Mouse (Mus musculus) lung, embryonic 15.5 days (tissue): ENCODE data around the gene Uba7. TPM values are rescaled to one million over a fixed set of nuclear protein-coding genes. Genes with fewer than 3 reads are reported as not detected.

Experiments
- polyA plus RNA-seq: library from polyadenylated mRNA; unstranded; fragments of >200 nt; fragmentation: Nextera tagmentation; extraction: Ambion mirVana; gene quantifications from 2 replicates; pipeline ENCODE4 v1.2.1, GENCODE M21; 2015

The Uba7 gene
- polyA plus RNA-seq, 1 experiment from 2014 or later = 22.8 TPM

Other genes with a start within 250 kb of the Uba7 start
- gene Rbm5, start 204.5 kb upstream of the Uba7 start, polyA plus RNA-seq = 188 and 202 TPM in 2 replicates
- gene Rbm6, start 102.3 kb upstream of the Uba7 start, polyA plus RNA-seq = 68.7 and 74.0 TPM in 2 replicates
- 11.0 and 12.6 TPM in 2 replicates for gene Mon1a, start 87.4 kb upstream of the Uba7 start, polyA plus RNA-seq
- gene Mst1r, start 68.6 kb upstream of the Uba7 start, polyA plus RNA-seq = 4.4 TPM in 2 replicates
- gene Actl11, start 47.0 kb upstream of the Uba7 start, polyA plus RNA-seq = not detected in 2 replicates
- gene Camkv, start 39.8 kb upstream of the Uba7 start, polyA plus RNA-seq = 2.8 and 3.1 TPM in 2 replicates
- gene Traip, start 25.4 kb upstream of the Uba7 start, polyA plus RNA-seq = 26.8 and 31.5 TPM in 2 replicates
- 3.5 and 3.6 TPM in 2 replicates for gene Gm20661, start 7.6 kb downstream of the Uba7 start, polyA plus RNA-seq
- gene Inka1, start 10.4 kb downstream of the Uba7 start, polyA plus RNA-seq = 68.7 and 76.6 TPM in 2 replicates
- gene Cdhr4, start 17.0 kb downstream of the Uba7 start, polyA plus RNA-seq = 5.2 and 6.1 TPM in 2 replicates
- gene Gm20662, start 20.8 kb downstream of the Uba7 start, polyA plus RNA-seq = 0.44 and 0.72 TPM in 2 replicates
- 49.4 and 53.7 TPM in 2 replicates for gene Ip6k1, start 27.0 kb downstream of the Uba7 start, polyA plus RNA-seq
- 28.6 and 30.9 TPM in 2 replicates for gene Gmppb, start 73.7 kb downstream of the Uba7 start, polyA plus RNA-seq
- 2.5 and 2.9 TPM in 2 replicates for gene Amigo3, start 77.7 kb downstream of the Uba7 start, polyA plus RNA-seq
- gene Mst1, start 104.9 kb downstream of the Uba7 start, polyA plus RNA-seq = 0.25 and 0.35 TPM in 2 replicates
- 22.3 and 28.4 TPM in 2 replicates for gene Rnf123, start 107.8 kb downstream of the Uba7 start, polyA plus RNA-seq
- 57.8 and 59.1 TPM in 2 replicates for gene Apeh, start 119.1 kb downstream of the Uba7 start, polyA plus RNA-seq
- gene Bsn, start 214.9 kb downstream of the Uba7 start, polyA plus RNA-seq = 0.19 and 0.34 TPM in 2 replicates